Comparison of ENCODE assay signal across 19 mouse cellular contexts in the genomic region with DNA sequence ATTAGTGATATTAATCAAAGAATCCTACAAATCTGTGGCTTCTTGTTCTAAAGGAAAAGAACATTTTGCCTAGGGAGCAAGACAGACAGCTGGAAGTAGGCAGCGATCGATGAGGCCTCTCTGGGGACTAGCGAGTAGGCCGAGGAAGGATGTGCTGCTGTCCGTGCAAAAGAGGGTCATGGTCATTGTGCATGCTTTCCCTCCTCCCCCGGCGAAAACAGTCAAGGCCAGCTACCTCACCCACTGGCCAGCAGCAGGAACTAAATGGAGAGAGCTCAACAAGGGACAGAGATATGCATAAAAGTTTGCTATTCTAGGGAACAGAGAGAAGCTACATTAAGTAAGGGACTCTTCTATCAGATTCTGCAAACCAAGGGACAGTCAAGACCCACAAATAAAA. TPM values are rescaled to one million over a fixed set of nuclear protein-coding genes. Genes with fewer than 3 reads are reported as not detected.
"Had no signal": no experiment of that assay in that cellular context is flagged by ENCODE, and none has a peak within 500 bp of the region (broad histone marks: within the 10 kb centered on the region; RNA-seq: fewer than 3 reads in every experiment).

No protein-coding gene starts in this region.

- H3K36me3 ChIP-seq: liver, embryonic 15.5 days; lung, embryonic 15.5 days; midbrain, embryonic 10.5 days; midbrain, embryonic 12.5 days; neural tube, embryonic 12.5 days had no signal

- H3K27me3 ChIP-seq: liver, embryonic 15.5 days; lung, embryonic 15.5 days; midbrain, embryonic 12.5 days; neural tube, embryonic 12.5 days had no signal

- H3K9ac ChIP-seq: liver, embryonic 15.5 days; liver, postnatal 0 days; lung, embryonic 15.5 days; midbrain, embryonic 12.5 days; neural tube, embryonic 12.5 days had no signal

- H3K9me3 ChIP-seq: liver, embryonic 15.5 days; lung, embryonic 15.5 days; midbrain, embryonic 10.5 days; midbrain, embryonic 12.5 days; neural tube, embryonic 12.5 days had no signal

- H3K27ac ChIP-seq: liver, embryonic 15.5 days; lung, embryonic 15.5 days; midbrain, embryonic 10.5 days; midbrain, embryonic 12.5 days; neural tube, embryonic 12.5 days had no signal

- ATAC-seq: liver, postnatal 0 days; lung, postnatal 0 days; midbrain, embryonic 16.5 days had no signal

- H3K4me1 ChIP-seq: liver, embryonic 15.5 days; lung, embryonic 15.5 days; midbrain, embryonic 12.5 days; neural tube, embryonic 12.5 days had no signal

- H3K4me2 ChIP-seq: liver, embryonic 15.5 days; lung, embryonic 15.5 days; midbrain, embryonic 12.5 days; neural tube, embryonic 12.5 days had no signal

- H3K4me3 ChIP-seq: liver, embryonic 15.5 days; lung, embryonic 15.5 days; midbrain, embryonic 10.5 days; midbrain, embryonic 12.5 days; neural tube, embryonic 12.5 days had no signal

- DNase-seq: liver, postnatal 0 days; lung, adult 2 months; lung, postnatal 4 days; midbrain, embryonic 14.5 days; right cerebral cortex, postnatal 14 days; spleen, adult 18-20 months; thymus, adult 18-20 months; thymus, postnatal 14 days; thymus, postnatal 36 days had no signal

RNA-seq across cellular contexts. Expression of a gene that starts 39.1 kb away (rescaled TPM):
- total RNA-seq: megakaryocyte, adult 5-6 weeks; megakaryocyte-erythroid progenitor cell, adult 5-6 weeks; neutrophil, adult 5-6 weeks had no signal
